Mouse (Mus musculus): ENCODE results near the gene Arid3b.

Gene Arid3b

DNA sequence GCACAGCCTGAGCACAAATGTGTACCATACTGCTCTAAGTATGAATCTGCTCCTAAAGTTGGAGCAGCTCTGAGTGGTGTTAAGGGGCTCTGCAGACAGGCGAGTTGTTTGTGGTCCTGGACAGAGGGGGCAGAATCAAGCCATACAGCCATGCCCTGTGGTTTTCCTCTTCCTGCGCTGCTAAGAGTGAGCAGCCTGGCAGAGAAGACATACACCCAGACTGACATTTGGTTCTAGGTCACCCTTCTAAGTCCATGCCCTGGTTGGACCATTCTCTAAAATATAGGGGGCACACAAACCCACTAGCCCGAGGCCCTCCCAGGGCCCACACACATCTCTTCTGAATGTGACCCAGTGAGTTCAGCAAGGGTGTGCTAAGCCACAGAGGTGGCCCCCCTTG lies 46.9 kb downstream of the Arid3b start:
- in situ Hi-C loops (cut with MseI, MboI) = no loop called here

DNA sequence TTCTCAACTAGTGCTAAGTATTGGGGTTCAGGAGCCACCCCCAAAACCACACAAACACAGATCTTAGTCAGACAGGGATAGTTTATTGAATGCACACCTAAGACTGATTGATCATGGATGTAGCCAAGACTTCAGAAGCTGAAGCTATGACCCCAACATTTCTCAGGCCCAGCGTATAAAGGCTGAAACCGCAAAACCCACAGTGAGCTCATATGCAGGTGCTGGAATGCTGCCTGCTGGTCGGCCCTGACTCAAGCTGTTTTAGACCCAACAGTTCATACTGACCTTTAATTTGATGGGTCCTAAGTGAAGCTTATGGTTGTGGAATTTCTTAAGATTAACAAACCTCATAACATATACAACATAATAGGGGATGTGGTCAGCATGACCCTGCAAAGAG lies 53.9 kb downstream of the Arid3b start:
- in situ Hi-C loops (cut with MseI, MboI) = no loop called here

DNA sequence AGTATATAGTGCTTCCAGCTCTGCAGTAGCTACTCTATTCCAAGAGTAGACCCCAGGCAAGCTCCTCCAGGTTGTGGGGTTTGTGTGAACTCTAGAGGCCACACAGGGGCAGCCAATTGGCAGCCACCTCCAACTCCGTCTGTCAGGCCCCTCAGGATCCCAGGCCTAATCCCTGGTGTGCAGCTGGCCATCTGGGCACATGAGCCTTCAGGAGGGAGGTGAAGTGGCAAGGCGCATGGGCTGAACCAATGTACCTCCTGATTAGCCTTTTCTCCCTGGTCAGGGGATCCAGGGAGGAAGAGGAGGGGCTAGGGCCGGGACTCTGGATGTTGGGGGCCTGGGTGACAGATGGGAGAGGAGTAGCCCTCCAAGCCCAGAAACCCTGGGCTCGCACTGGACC lies 60.9 kb downstream of the Arid3b start:
- in situ Hi-C loops (cut with MseI, MboI) = loop anchor here in 1 of 2 experiments (10.0 kb wide), 1 partner anchor 219 kb away; no protein-coding TSS in a partner anchor

DNA sequence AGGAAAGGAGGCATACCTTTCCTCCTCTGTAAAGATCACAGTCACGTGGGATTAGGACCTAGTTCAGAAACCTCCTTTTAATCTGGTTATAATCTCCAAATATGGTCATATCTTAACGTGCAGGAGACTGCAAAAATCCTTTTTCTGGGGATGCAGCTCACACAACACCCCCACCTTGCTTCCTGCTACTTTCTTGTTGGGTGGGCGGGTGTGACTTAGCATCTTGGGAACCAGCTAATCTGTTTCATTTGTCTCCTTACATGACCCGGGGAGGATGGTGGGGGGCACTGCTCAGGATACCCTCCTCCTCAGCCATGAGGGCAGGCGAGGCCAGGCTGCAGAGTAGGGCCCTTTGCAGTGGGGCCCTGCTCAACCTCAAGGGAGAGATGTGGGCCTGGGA lies 61.6 kb downstream of the Arid3b start:
- in situ Hi-C loops (cut with MseI, MboI) = loop anchor here in 1 of 2 experiments (10.0 kb wide), 1 partner anchor 220 kb away; no protein-coding TSS in a partner anchor

DNA sequence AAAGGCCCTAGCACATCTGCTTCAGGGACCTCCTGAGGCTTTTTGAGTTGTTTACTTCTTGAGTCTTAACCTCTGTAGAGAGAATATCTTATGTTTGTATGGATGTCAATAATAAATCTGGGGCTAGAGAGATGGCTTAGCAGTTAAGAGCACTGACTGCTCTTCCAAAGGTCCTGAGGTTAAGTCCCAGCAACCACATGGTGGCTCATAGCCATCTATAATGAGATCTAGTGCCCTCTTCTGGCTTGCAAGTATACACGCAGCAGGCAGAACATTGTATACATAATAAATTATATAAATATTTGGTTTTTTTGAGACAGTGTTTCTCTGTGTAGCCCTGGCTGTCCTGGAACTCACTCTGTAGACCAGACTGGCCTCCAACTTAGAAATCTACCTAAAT lies 62.4 kb downstream of the Arid3b start:
- in situ Hi-C loops (cut with MseI, MboI) = loop anchor here in 1 of 2 experiments (10.0 kb wide), 1 partner anchor 221 kb away; no protein-coding TSS in a partner anchor

DNA sequence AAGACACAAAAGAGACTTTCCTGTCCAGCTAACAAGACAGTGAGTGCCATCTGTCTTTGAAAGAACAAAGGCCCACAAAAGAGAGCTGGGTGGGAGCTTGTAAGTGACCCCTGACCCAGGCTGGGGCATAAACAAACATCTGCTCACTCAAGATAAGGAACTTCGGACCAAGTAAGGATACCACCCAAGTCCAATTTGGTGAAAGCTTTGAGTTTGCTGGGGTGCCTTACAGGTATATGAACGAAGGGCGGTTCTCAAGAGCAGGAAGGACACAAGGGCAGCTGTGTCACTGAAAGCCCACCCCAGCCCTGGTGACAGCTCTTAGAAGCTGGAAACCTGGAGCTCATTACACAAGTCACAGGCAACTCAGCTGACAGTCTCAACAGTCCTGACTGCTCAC lies 62.8 kb downstream of the Arid3b start:
- in situ Hi-C loops (cut with MseI, MboI) = loop anchor here in 1 of 2 experiments (10.0 kb wide), 1 partner anchor 221 kb away; no protein-coding TSS in a partner anchor

DNA sequence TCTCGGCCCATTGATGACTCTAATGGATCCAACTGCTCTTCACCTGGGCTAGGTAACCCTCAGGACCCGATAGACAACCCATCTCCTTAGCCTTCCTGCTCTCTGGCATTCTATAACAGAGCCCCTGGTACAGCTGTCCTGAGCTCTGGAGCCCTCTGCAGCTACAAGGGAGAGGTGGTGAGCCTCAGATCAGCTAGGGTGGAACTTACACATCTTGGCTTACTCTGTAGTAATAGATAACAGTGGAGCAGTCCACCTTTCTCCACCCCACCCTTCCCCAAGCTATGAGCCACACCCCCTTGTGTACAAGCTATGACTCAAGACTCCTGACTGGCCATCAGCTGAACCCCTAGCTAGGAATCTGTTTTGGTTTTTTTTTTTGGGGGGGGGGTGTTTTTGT lies 65.8 kb downstream of the Arid3b start:
- in situ Hi-C loops (cut with MseI, MboI) = loop anchor here in 1 of 2 experiments (10.0 kb wide), 1 partner anchor 224 kb away; no protein-coding TSS in a partner anchor

DNA sequence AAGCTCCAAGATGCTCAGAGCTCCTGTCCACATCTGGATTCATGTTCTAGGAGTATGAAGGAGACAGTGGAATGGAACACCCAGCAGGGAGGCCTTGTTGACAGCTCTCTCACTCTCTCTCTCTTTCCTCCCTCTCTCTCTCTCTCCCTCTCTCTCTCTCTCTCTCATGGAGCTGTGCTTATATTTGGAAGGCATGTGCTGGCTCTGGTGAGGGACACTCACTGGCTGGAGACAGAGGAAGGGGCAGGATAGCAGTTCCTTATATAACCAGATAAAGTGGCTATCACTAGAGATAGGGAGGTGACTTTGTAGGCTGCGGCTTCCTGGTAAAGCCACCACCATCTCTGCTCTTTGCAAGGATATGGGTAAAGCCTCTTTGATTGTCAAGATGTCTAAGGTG lies 66.4 kb downstream of the Arid3b start:
- in situ Hi-C loops (cut with MseI, MboI) = loop anchor here in 1 of 2 experiments (10.0 kb wide), 1 partner anchor 225 kb away; no protein-coding TSS in a partner anchor

DNA sequence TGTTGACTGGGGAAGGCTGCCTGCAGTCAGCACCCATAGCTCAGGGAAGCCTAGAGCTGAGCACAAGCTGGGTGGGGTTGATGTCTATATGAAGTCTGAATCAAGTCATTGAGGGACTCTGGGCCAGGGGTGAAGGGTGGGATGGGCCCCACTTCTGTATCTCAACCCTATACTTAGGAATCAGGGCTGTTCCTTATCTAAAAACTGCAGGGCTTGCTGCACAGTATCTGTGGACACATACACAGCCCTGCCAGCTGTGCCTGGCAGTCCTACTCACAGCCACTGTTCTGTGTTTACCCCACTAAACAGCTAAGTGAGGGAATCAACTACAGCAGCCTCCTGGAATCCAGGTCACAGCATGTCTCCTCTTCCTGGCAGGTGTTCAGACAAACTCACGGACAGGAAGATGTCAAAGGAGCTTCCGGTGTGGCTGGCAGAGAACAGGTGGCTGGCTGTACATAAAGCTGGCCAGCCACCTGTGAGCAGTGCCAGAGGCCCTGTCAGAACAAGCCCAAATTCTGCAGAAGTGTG lies 67.0 kb downstream of the Arid3b start:
- in situ Hi-C loops (cut with MseI, MboI) = loop anchor here in 1 of 2 experiments (10.0 kb wide), 1 partner anchor 225 kb away; no protein-coding TSS in a partner anchor

DNA sequence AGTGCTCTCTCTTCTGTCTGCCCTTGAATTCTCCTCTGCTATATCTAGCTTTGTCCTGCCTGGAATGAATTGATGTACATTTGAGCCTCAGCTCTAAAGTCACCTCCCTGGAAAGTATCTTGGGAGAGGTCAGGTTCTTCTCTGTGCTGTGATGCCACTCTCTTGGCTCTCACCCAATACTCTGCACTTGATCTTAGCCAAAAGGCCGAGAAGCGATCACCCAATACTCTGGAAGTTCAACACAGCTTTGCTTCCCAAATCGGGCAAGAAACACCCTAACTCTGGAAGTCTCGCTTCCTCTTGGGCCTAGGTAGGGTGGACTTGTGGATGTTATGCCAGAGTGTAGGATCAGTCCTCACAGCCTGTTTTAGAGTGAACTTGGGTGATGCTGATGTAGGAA lies 69.4 kb downstream of the Arid3b start:
- in situ Hi-C loops (cut with MseI, MboI) = no loop called here

DNA sequence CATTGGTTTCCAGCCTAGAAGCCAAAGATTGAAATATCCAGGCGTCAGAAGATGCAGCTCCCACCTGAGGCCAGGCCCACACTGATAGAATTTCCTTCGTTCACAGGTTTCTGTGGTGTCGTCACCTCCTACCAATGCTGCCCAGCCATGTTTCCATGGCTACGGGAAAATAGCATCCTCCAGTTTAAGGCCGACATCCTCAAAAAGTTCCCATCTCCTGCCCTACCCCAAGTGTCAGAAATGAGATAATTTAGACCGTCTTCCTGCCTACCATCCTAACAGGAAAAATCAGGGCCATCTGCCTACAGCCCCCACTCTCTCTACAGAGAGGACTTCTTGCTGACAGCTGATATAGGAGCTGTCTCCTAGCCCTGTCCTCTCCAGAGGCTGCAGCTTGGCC lies 70.2 kb downstream of the Arid3b start:
- in situ Hi-C loops (cut with MseI, MboI) = no loop called here

DNA sequence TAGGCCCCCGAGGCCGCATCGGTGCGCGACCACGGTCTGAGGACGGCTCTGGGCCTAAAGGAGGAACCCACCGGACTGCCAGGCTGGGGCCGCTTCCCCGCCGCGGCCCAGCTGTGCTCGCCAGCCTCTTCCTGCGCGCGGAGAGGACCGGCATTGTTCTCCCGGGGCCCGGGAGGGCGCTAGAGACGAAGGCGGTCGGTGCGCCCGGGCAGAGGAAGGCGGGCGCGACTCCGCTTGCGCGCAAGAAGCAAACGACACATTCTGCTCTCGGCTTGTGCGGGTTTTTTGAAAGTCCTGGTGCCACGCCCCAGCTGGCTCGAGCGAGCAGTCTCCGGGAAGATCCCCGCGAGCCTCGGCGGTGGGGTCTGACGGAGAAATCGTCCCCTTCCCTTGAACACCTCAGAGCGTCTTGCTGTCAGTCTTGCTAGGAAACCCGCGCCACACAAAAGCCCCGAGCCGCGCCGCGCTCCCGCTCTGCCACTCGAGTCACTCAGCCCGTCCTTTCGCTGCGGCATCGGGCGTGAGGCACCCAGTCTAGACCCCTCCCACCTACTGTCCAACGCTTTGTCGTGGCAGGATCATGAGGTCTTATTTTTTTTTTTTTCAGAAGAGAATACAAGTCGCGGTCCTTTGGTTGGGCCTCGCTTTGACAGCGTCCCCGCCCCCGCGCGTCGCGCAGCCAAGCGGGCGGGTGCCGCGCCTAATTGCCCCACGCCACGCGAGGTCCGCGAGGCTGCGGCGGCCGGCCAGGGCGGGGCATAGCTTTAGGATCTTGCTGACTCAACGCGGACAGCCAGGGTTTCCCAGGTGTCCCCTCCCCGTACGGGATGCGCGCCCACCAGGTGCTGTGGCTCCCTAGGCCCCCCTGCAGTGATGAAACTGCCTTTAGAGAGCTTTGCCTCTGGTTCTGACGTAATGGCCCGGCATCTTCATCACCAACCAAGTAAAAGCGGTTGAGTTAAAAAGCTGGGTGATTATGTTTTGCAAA lies 70.9 kb downstream of the Arid3b start, which contains the start of gene Clk3:
Gene Clk3, minus strand, starts transcription at position 497 of the 988 bp plus-strand sequence.
- in situ Hi-C loops (cut with MseI, MboI) = no loop called here

DNA sequence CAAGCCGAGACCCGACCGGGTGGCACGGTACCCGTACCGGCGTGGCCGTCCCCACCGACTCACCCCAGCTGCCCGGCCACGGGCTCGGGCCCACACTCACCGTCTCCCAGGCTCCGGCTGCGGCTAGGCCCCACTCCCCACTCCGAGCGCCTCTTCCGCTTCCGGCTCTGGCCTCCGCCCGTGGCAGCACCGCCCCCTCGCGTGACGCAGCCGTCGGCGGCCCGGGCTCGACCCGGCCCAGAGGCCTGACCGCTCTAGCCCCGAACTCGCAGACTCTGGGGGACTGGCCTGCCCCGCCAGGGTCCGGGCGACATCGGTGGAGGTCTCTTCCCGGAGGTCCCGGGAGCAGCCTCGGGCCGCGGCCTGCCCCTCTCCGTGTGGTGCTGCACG lies 71.6 kb downstream of the Arid3b start:
- in situ Hi-C loops (cut with MseI, MboI) = no loop called here

DNA sequence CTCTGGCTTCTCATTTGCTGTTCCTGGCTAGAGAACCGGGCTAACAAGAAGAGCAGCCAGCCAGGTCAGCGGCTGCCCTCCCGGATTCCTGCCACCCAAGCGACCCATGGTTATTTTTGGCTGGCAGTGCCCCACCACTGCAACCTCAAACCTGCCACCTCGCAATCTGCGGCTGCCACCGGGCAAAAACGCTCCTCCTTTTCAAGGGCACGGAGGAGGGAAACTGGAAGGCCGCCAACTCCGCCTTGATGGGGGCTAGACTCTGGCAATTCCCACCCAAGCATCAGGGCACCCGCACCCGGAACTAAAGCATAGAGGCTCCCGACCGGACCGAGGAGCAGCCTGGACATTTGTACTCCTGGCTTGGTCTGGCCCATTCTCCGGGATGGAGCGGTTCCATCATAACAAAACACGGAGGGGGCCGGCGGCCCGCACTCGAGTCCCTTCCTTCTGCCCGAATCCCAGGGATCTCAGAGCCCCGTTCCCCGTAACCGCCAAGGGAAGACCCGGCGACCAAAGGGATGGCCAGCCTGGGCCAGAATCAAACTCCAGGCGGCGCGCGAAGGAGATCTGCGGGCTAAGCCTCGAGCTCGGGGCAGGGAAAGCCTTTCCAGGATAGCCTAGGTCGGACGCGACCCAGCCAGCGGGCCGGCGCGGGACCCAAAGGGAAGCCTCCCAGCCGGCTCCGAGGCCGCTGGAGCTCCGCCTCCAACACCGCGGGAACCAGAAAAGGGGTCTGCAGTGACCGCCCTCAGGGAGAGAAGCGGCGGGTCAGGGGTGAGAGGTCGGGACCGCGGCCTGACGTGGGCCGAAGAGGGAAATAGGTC lies 72.2 kb downstream of the Arid3b start:
- in situ Hi-C loops (cut with MseI, MboI) = no loop called here

DNA sequence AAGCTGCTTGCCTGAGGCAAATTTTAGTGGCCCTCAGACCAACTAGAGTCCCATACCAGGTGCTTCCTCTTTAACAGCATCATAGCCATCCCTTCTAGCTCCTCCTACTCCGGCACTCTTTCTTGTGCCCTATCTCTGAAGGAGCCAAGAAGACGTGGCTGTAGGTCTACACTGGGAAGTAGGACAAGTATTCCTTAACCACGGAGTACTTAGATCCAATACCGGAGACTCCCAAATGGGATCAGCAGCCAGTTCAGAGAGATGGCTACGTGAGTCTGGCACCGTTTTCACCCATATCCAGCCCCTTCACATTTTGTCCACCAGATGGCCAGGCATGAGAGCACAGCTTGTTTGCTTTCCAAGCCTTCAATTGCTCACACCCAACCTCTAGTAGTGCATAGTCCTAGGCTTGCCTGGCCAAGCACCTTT lies 74.0 kb downstream of the Arid3b start:
- in situ Hi-C loops (cut with MseI, MboI) = no loop called here

DNA sequence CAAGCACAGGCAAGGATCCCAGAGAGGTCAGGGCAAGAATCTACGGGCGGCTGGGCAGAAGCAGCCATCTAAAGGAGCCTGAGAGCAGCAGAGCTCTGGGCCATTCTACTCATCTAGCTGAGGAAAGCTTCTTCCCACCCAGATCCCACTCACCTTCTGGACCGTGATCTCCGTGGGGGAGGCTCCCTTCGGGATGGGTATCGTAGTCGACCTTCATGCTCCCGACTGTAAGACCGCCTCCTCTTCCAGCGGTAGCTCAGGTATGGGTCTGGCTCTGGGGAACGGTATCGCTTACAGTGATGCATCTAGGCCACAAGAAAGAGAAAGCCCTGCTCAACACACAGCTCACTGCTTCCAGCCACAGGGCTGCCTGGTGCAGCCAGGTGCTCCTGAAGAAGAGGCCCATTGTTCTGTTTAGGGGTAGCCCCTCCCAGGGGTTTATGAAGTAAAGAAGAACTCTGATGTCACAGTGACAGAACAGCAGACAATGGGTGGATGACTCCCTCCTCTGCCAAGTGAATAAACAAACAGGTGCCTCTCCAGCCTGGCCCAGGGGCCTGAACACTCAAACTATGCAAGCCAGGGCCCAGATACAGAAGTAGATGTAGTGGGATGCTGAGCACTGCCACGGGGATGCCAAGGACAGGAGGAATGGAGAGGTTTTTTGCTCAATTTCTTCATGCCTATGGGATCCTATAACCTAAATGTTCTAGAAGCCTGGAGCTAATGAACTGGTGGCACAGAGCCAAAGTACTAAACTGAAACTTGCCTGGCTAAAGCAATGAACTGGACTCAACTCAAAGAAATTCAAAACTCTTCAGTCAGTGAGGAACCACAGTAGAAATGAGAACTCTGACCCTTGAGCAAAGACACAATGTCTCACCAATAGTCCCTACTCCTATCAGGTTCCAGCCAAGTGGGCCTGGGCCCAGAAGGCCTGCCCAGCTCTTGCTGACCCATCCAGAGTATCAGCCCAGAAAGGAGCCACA lies 74.7 kb downstream of the Arid3b start:
- in situ Hi-C loops (cut with MseI, MboI) = no loop called here

DNA sequence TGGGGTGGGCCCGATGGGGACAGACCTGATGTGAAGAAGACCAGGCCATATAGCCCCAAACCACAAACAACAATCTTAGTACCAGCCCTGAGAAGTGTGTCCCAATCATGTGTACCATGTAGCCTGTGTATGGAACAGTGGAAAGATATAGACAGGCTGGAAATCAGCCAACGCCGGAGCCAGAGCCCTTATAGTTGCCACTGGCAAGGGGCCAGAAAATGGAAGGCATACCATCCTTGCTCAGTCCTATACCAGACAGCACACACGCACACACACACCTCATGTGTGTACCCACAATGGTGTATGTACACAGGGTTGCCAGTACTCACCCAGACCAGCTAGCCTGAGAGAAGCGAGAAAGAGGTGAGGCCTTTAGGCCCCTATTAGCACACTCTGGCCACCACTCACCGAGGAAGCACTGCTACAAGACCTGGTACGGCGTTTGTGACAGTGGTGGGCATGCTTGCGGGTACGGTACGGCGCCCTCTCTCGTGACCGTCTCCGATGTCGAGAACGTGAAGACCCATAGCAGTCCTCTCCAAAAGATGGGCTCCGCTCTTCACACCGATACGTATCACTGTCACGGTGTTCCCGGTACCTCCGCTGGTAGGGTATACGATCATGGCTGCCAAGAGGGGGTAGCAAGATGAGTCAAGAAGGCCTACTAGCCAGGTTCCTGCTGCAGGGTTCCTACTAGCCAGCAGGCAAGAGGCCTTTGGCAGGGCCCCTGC lies 76.0 kb downstream of the Arid3b start:
- in situ Hi-C loops (cut with MseI, MboI) = no loop called here

DNA sequence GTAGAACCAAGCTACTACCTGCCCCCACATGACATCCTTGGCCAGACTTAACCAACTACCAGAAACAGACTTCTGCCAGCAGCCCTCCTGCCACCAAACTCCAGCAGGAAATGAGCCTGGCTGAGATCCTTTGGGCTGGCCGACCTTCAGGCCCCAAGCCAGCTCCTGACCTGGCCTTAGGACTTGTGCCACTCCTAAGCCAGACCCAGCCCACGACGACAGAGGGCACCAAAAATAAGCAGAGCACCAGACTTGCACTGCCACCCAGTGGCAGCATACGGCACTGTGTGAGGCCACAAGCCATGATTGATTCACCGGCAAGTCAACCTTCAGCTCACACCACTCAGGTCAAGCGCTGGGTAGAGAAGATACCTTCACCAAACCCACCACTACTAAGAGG lies 77.3 kb downstream of the Arid3b start:
- in situ Hi-C loops (cut with MseI, MboI) = no loop called here

DNA sequence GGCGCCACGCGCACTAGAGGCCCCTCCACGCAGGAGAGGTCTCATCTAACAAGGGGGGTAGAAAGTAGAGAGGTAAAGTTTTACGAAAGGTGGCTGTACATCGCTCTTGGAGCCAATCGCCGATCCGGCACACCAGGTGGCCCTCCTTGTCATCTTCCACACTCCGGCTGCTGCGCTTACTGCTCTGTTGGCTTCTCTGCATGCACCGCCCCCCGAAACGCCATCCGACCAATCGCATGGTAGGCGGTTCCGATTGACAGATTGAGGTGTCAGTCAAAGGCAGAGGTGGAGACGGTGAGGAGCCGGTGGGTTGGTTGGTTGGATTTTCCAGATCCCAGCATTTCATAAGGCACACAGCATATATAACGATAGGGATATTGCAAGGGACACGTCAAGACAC lies 78.1 kb downstream of the Arid3b start:
- in situ Hi-C loops (cut with MseI, MboI) = no loop called here

DNA sequence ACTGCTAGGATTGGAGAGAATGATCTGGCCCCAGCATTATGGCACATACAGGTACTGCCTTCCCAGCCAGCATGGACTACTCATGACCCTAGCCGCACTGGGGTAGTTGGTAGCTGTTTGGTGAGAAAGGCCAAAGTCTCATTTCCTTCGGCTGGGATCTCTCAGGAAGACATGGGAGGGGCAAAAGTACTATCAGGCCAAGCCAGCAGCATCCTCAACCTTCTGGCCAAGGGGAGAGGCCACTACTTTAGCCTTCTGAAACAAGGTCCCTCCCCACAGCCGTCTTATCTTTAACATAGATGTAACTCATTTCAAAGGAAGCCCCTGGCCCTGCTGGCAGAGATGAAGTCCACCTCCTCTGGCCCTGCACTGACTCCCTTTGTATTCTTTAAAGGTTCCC lies 79.0 kb downstream of the Arid3b start:
- in situ Hi-C loops (cut with MseI, MboI) = no loop called here

All from mouse trophoblast stem cell (cell line).